Comparison of ENCODE assay signal across 8 mouse cellular contexts in the genomic region with DNA sequence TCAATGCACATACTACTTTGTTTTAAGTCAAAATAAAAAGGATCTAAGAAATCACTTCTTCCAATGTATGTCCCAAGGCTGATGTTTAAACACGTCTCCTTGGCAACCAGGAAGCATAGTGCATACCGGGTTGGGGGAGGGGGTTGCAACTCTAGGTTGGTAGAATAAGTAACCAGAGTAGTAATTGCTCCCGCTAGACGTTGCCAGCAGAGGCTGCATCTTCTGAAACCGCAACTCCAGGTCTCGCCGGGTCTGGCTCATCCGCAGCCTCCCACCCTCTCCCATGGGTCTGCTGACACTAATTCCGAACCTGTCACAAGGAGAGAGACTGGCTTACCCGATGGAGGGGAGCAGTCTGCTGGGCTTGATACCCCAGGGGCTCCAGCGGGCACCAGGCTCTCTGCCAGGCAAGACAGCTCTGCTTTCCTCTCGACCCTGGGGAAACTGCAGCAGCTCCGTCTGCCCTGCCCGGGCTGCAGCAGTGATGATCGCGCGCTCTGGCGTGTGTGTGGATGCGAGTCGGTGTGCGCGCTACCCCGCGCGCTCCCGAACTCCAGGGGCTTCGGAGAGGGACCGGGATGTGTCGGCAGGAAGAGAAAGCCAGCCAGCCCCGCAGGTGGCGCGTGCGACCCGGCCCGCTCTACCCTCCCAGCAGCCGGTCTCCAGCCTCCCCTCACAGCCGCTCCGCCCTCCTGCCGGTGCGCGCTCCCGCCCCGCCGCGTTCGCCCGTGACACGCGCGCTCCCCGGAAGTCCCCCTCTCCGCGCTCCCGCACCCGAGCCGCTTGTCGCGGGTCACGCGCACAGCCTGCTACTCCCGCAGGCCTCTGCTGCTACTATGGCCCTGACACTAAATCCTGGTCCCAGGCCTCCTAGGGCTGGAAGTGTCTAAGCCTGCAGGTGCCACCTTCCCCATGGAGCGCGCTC. TPM values are rescaled to one million over a fixed set of nuclear protein-coding genes. Genes with fewer than 3 reads are reported as not detected.
DNase-seq lines count a peak whose midpoint lies in the region; TF ChIP-seq lines count a peak whose summit lies in the region.

A gene (minus strand): TSS at position 724 of the 925 bp plus-strand sequence.

- H3K27ac ChIP-seq in cerebellum, adult 2 months (ENCODE audit: insufficient read depth, low read length) = peak within 1 kb of the TSS; percentile 78
- H3K27ac ChIP-seq in hindbrain, embryonic 10.5 days = peak within 1 kb of the TSS; percentile 91

- TF ChIP-seq POLR2A in cerebellum, adult 2 months (IDR thresholded peaks at IDR 0.05; ENCODE audit: borderline replicate concordance, insufficient read depth, low read length) = peak; percentile 68; the same call in 1 of the 2 replicates

- H3K27me3 ChIP-seq in cerebellum, adult 2 months (ENCODE audit: control insufficient read depth, insufficient read depth, low read length) = no peaks in the 10 kb centered on the region
- H3K27me3 ChIP-seq in hindbrain, embryonic 10.5 days (ENCODE audit: insufficient read depth, poor library complexity, severe bottlenecking) = no peaks in the 10 kb centered on the region

- no peaks in the 10 kb centered on the region for H3K9me3 ChIP-seq in hindbrain, embryonic 10.5 days

- no peaks in the 10 kb centered on the region; the same call in 1 of the 2 replicates for H3K4me1 ChIP-seq in cerebellum, adult 2 months (ENCODE audit: control insufficient read depth, insufficient read depth, low read length)
- peaks cover 17% of the 10 kb centered on the region for H3K4me1 ChIP-seq in hindbrain, embryonic 10.5 days (replicated peaks)

- H3K4me3 ChIP-seq in cerebellum, adult 2 months (replicated peaks; ENCODE audit: insufficient read depth, low read depth, low read length) = peak within 1 kb of the TSS; percentile 93
- H3K4me3 ChIP-seq in hindbrain, embryonic 10.5 days = peak within 1 kb of the TSS; percentile 75

- under 1% methylated on average over 57 of the region's 63 CpGs for WGBS in cerebellum, adult 2 months
- WGBS in hindbrain, embryonic 10.5 days = under 1% methylated on average over 63 of the region's 63 CpGs

- no peaks in the 10 kb centered on the region for H3K36me3 ChIP-seq in hindbrain, embryonic 10.5 days

- no peak for TF ChIP-seq CTCF in cerebellum, adult 2 months (IDR thresholded peaks at IDR 0.05; ENCODE audit: borderline replicate concordance, insufficient read depth, low read depth, low read length)

- DNase-seq in ES-CJ7 (ENCODE audit: low read depth, low spot score) = peak; percentile 60
- peak; percentile 86 to 91 for DNase-seq in cerebellum, adult 2 months
- DNase-seq in frontal cortex, adult 2 months (ENCODE audit: extremely low spot score in 1 of 2, low spot score in 1 of 2) = peak; percentile 41 to 85
- DNase-seq in hindbrain, embryonic 10.5 days (ENCODE audit: low spot score) = peak; percentile 84
- peak; percentile 71 to 80 for DNase-seq in layer of hippocampus, postnatal 25 days (ENCODE audit: extremely low spot score in 1 of 2, low spot score in 1 of 2)
- DNase-seq in lung, postnatal 10 days = peak; percentile 64
- DNase-seq in right cerebral cortex, adult 2 months (ENCODE audit: low spot score in 2 of 2) = peak; percentile 82 to 86
- peak; percentile 63 for DNase-seq in urinary bladder, postnatal 14 days (ENCODE audit: low spot score)

RNA-seq across cellular contexts. Expression of the gene that starts here (rescaled TPM):
- polyA plus RNA-seq in cerebellum, adult 2 months (2012; rRNA removed) = 9.9 and 11.6 TPM in 2 replicates
- 6.7 and 8.3 TPM in 2 replicates for polyA plus RNA-seq in frontal cortex, adult 2 months (2012; rRNA removed)
- polyA plus RNA-seq in hindbrain, embryonic 10.5 days (2016; fragmentation: Nextera tagmentation; extraction: Ambion mirVana) = 4.3 and 9.1 TPM in 2 replicates
- total RNA-seq in layer of hippocampus, postnatal 25 days (2021) = 10 to 100 TPM; 14.7 to 18.1 TPM

Comparison
In these comparisons a context has a peak if more than half of its experiments do, and no peak if none do; other contexts are left out.
1. Peak in every context shown above with its lines: DNase-seq, H3K4me3 ChIP-seq and H3K27ac ChIP-seq.